Mouse (Mus musculus) thymus, postnatal 25 days (tissue): ENCODE measurements around the gene Mbtps1.

ENCODE experiments used
- DNase-seq: peaks from one replicate; pipeline ENCODE4 v3.0.0; 2022

Gene Mbtps1

GRCm38 (mm10) chr8:119557132-119557531 is 1.4 kb downstream of the Mbtps1 start:
- DNase-seq = no peak

- no peak for DNase-seq
Observed at GRCm38 (mm10) chr8:119555861-119556260, 2.7 kb downstream of the Mbtps1 start.

- DNase-seq = no peak
Observed at GRCm38 (mm10) chr8:119552967-119553366, 5.6 kb downstream of the Mbtps1 start.

GRCm38 (mm10) chr8:119548560-119549113 is 9.9 kb downstream of the Mbtps1 start:
- DNase-seq = no peak

GRCm38 (mm10) chr8:119547019-119547691 is 11.4 kb downstream of the Mbtps1 start:
- no peak for DNase-seq

- DNase-seq = no peak
Observed at GRCm38 (mm10) chr8:119545791-119546190, 12.7 kb downstream of the Mbtps1 start.

GRCm38 (mm10) chr8:119545180-119545579 is 13.4 kb downstream of the Mbtps1 start:
- DNase-seq = no peak

- no peak for DNase-seq
Observed at GRCm38 (mm10) chr8:119544606-119545005, 13.9 kb downstream of the Mbtps1 start.

GRCm38 (mm10) chr8:119531973-119532372 is 26.6 kb downstream of the Mbtps1 start:
- DNase-seq = no peak

GRCm38 (mm10) chr8:119531397-119531796 is 27.1 kb downstream of the Mbtps1 start:
- no peak for DNase-seq

GRCm38 (mm10) chr8:119530937-119531336 is 27.6 kb downstream of the Mbtps1 start:
- DNase-seq = no peak

- DNase-seq = no peak
Observed at GRCm38 (mm10) chr8:119528762-119529161, 29.8 kb downstream of the Mbtps1 start.

- DNase-seq = no peak
Observed at GRCm38 (mm10) chr8:119520102-119520501, 38.4 kb downstream of the Mbtps1 start.

- no peak for DNase-seq
Observed at GRCm38 (mm10) chr8:119516674-119517073, 41.9 kb downstream of the Mbtps1 start.

GRCm38 (mm10) chr8:119515767-119516166 is 42.8 kb downstream of the Mbtps1 start:
- DNase-seq = no peak

- no peak for DNase-seq
Observed at GRCm38 (mm10) chr8:119514940-119515339, 43.6 kb downstream of the Mbtps1 start.

- DNase-seq = no peak
Observed at GRCm38 (mm10) chr8:119513405-119513804, 45.1 kb downstream of the Mbtps1 start.

GRCm38 (mm10) chr8:119511722-119512121 is 46.8 kb downstream of the Mbtps1 start:
- no peak for DNase-seq

GRCm38 (mm10) chr8:119510471-119510870 is 48.1 kb downstream of the Mbtps1 start:
- DNase-seq = no peak

GRCm38 (mm10) chr8:119506106-119506505 is 52.4 kb downstream of the Mbtps1 start:
- no peak for DNase-seq

GRCm38 (mm10) chr8:119505488-119505887 is 53.0 kb downstream of the Mbtps1 start:
- no peak for DNase-seq

- DNase-seq = no peak
Observed at GRCm38 (mm10) chr8:119503191-119503767, 55.3 kb downstream of the Mbtps1 start.

- DNase-seq = no peak
Observed at GRCm38 (mm10) chr8:119502111-119502510, 56.4 kb downstream of the Mbtps1 start.

- no peak for DNase-seq
Observed at GRCm38 (mm10) chr8:119501598-119501997, 56.9 kb downstream of the Mbtps1 start, which contains the start of gene Slc38a8. Gene Slc38a8, minus strand, starts transcription at chr8:119501698.
